Mouse (Mus musculus): Measurements from ENCODE around the gene Tango6. TPM values are rescaled to one million over a fixed set of nuclear protein-coding genes. Genes with fewer than 3 reads are reported as not detected.
A peak's percentile ranks its signal among the peaks of the same experiment; 100 is the strongest.

Tango6 gene
- polyA plus RNA-seq, 1 experiment: 14.1 TPM

GRCm38 (mm10) chr8:106674318-106674717, 8.6 kb upstream of the Tango6 start:
- TF ChIP-seq POLR2A (IDR thresholded peaks at IDR 0.05; ENCODE audit: insufficient read depth, low read length): no peak
- TF ChIP-seq EP300 (IDR thresholded peaks at IDR 0.05; ENCODE audit: insufficient read depth, low read depth, low read length): no peak
- no peak for TF ChIP-seq CTCF (IDR thresholded peaks at IDR 0.05; ENCODE audit: low read depth, low read length)
- Histone ChIP-seq H3K27me3 (ENCODE audit: control insufficient read depth, insufficient read depth, low read length, poor library complexity, severe bottlenecking) (no peaks in the 10 kb centered on the region), H3K9ac (ENCODE audit: low read depth, poor library complexity, severe bottlenecking) (no peak overlapping the region), H3K4me3 (ENCODE audit: low read depth, low read length) (no peak overlapping the region), H3K9me3 (replicated peaks; ENCODE audit: control insufficient read depth, insufficient read depth, low read length, poor library complexity, severe bottlenecking) (no peaks in the 10 kb centered on the region; the same call in 1 of the 2 replicates), H3K36me3 (ENCODE audit: control insufficient read depth, insufficient read depth, low read length, poor library complexity, severe bottlenecking) (peaks cover 25% of the 10 kb centered on the region), H3K4me1 (ENCODE audit: control insufficient read depth, insufficient read depth, low read length) (no peaks in the 10 kb centered on the region), H3K27ac (ENCODE audit: insufficient read depth, low read length) (0 out of 2 replicates have a peak overlapping the region, but pooled peaks have one; percentile 37)

DNA sequence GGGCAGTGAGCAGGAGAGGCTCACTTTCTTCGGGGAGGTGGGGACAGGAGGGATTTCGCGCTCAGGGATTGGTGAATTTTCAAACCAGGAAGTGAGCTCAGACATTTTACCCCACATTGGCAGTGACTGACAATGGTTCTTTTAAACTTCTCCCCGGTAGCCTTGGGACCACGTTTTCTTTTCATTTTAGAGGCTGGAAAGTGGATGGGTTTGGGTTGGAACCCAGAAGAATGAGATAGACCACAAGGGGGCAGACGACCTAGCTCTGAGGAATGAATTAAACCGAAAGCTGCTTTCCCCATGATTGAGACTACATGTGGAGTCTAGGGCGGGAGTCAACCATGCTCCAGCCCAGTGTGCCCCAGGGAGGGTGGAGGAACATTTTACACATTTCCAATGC, 8.0 kb upstream of the Tango6 start:
- peak overlapping the region; percentile 57 for H3K27ac ChIP-seq (ENCODE audit: insufficient read depth, low read length)
- H3K9me3 ChIP-seq (replicated peaks; ENCODE audit: control insufficient read depth, insufficient read depth, low read length, poor library complexity, severe bottlenecking): no peaks in the 10 kb centered on the region; the same call in 1 of the 2 replicates
- no peaks in the 10 kb centered on the region for H3K27me3 ChIP-seq (ENCODE audit: control insufficient read depth, insufficient read depth, low read length, poor library complexity, severe bottlenecking)
- no peak overlapping the region for H3K4me3 ChIP-seq (ENCODE audit: low read depth, low read length)
- no peak overlapping the region for H3K9ac ChIP-seq (ENCODE audit: low read depth, poor library complexity, severe bottlenecking)
- H3K4me1 ChIP-seq (ENCODE audit: control insufficient read depth, insufficient read depth, low read length): no peaks in the 10 kb centered on the region
- H3K36me3 ChIP-seq (ENCODE audit: control insufficient read depth, insufficient read depth, low read length, poor library complexity, severe bottlenecking): peaks cover 19% of the 10 kb centered on the region
- TF ChIP-seq EP300 (IDR thresholded peaks at IDR 0.05; ENCODE audit: insufficient read depth, low read depth, low read length) (no peak), CTCF (IDR thresholded peaks at IDR 0.05; ENCODE audit: low read depth, low read length) (peak; percentile 5)

- no peak overlapping the region for H3K27ac ChIP-seq (ENCODE audit: insufficient read depth, low read length)
- H3K36me3 ChIP-seq (ENCODE audit: control insufficient read depth, insufficient read depth, low read length, poor library complexity, severe bottlenecking): no peaks in the 10 kb centered on the region
- no peaks in the 10 kb centered on the region for H3K4me1 ChIP-seq (ENCODE audit: control insufficient read depth, insufficient read depth, low read length)
- H3K9ac ChIP-seq (ENCODE audit: low read depth, poor library complexity, severe bottlenecking): no peak overlapping the region
- no peak overlapping the region for H3K4me3 ChIP-seq (ENCODE audit: low read depth, low read length)
- H3K27me3 ChIP-seq (ENCODE audit: control insufficient read depth, insufficient read depth, low read length, poor library complexity, severe bottlenecking): no peaks in the 10 kb centered on the region
- peaks cover 5% of the 10 kb centered on the region; the same call in 1 of the 2 replicates for H3K9me3 ChIP-seq (replicated peaks; ENCODE audit: control insufficient read depth, insufficient read depth, low read length, poor library complexity, severe bottlenecking)
- no peak for TF ChIP-seq CTCF (IDR thresholded peaks at IDR 0.05; ENCODE audit: low read depth, low read length)
- no peak for TF ChIP-seq POLR2A (IDR thresholded peaks at IDR 0.05; ENCODE audit: insufficient read depth, low read length)
- no peak for TF ChIP-seq EP300 (IDR thresholded peaks at IDR 0.05; ENCODE audit: insufficient read depth, low read depth, low read length)
Observed at GRCm38 (mm10) chr8:106684387-106684786, 1.5 kb downstream of the Tango6 start.

DNA sequence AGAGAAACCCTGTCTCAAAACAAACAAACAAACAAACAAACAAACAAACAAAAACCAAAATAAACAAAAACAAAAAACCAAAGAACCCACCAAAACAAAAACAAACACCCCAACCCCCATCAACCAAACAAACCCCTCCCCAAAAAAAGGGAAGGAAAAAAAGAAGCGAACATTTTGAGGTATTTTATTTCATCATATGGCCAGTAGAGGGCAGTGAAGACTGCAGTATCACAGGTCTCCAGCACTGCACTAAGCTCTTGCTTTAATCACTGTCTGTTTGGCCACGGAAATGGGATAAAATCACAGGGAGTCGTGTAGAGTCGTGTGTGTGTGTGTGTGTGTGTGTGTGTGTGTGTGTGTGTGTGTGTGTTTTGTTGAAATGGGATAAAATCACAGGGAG, 4.6 kb downstream of the Tango6 start:
- TF ChIP-seq POLR2A (IDR thresholded peaks at IDR 0.05; ENCODE audit: insufficient read depth, low read length): no peak
- peak; percentile 32 for TF ChIP-seq CTCF (IDR thresholded peaks at IDR 0.05; ENCODE audit: low read depth, low read length)
- Histone ChIP-seq H3K9me3 (replicated peaks; ENCODE audit: control insufficient read depth, insufficient read depth, low read length, poor library complexity, severe bottlenecking) (no peaks in the 10 kb centered on the region), H3K4me1 (ENCODE audit: control insufficient read depth, insufficient read depth, low read length) (no peaks in the 10 kb centered on the region), H3K27me3 (ENCODE audit: control insufficient read depth, insufficient read depth, low read length, poor library complexity, severe bottlenecking) (no peaks in the 10 kb centered on the region), H3K36me3 (ENCODE audit: control insufficient read depth, insufficient read depth, low read length, poor library complexity, severe bottlenecking) (peaks cover 4% of the 10 kb centered on the region; the same call in 1 of the 2 replicates), H3K27ac (ENCODE audit: insufficient read depth, low read length) (no peak overlapping the region), H3K4me3 (ENCODE audit: low read depth, low read length) (no peak overlapping the region), H3K9ac (ENCODE audit: low read depth, poor library complexity, severe bottlenecking) (no peak overlapping the region)

DNA sequence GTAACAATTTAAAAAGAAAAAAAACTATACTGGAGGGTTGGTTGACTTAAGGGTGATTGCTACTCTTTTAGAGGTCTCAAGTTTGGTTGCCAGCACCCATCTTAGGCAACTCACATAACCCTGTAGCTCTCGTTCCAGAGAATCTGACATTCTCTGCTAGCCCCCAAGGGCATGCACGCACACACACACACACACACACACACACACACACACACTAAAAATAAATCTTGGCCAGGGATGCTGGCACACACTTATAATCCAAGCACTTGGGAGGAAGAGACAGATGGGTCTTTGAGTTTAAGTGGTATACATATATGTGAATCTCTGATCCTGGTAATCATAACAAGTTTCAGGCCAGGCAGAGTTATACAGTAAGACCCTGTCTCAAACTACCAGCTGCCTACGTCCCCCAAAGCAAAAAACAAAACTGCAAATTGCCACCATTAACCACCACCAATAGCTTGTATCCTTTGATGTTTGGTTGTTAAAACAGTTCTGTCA, 14.9 kb downstream of the Tango6 start:
- TF ChIP-seq EP300 (IDR thresholded peaks at IDR 0.05; ENCODE audit: insufficient read depth, low read depth, low read length) (no peak), CTCF (IDR thresholded peaks at IDR 0.05; ENCODE audit: low read depth, low read length) (no peak), POLR2A (IDR thresholded peaks at IDR 0.05; ENCODE audit: insufficient read depth, low read length) (no peak)
- Histone ChIP-seq H3K9ac (ENCODE audit: low read depth, poor library complexity, severe bottlenecking) (no peak overlapping the region), H3K4me1 (ENCODE audit: control insufficient read depth, insufficient read depth, low read length) (no peaks in the 10 kb centered on the region), H3K27ac (ENCODE audit: insufficient read depth, low read length) (no peak overlapping the region), H3K4me3 (ENCODE audit: low read depth, low read length) (no peak overlapping the region), H3K36me3 (ENCODE audit: control insufficient read depth, insufficient read depth, low read length, poor library complexity, severe bottlenecking) (peaks cover 37% of the 10 kb centered on the region), H3K27me3 (ENCODE audit: control insufficient read depth, insufficient read depth, low read length, poor library complexity, severe bottlenecking) (no peaks in the 10 kb centered on the region), H3K9me3 (replicated peaks; ENCODE audit: control insufficient read depth, insufficient read depth, low read length, poor library complexity, severe bottlenecking) (no peaks in the 10 kb centered on the region)

DNA sequence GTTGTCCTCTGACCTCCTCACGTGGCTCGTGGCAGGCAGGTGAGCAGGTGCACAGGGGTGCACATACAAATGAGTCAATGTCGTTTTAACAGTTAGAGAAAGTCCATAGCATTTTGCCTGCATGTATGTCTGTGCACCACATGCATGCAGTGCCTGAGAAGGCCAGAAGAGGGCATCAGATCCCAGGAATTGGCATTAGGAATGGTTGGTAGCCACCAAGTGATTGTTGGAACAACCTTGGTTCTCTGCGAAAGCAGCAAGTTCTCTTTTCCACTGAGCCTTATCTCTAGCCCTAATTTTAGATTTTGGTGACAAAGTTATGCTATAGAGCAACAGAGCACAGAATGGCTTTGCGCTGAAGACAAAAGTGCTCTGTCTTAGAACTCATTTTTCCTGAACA, 16.7 kb downstream of the Tango6 start:
- Histone ChIP-seq H3K27me3 (ENCODE audit: control insufficient read depth, insufficient read depth, low read length, poor library complexity, severe bottlenecking) (no peaks in the 10 kb centered on the region), H3K4me3 (ENCODE audit: low read depth, low read length) (no peak overlapping the region), H3K9ac (ENCODE audit: low read depth, poor library complexity, severe bottlenecking) (no peak overlapping the region), H3K9me3 (replicated peaks; ENCODE audit: control insufficient read depth, insufficient read depth, low read length, poor library complexity, severe bottlenecking) (no peaks in the 10 kb centered on the region), H3K27ac (ENCODE audit: insufficient read depth, low read length) (no peak overlapping the region), H3K4me1 (ENCODE audit: control insufficient read depth, insufficient read depth, low read length) (no peaks in the 10 kb centered on the region), H3K36me3 (ENCODE audit: control insufficient read depth, insufficient read depth, low read length, poor library complexity, severe bottlenecking) (peaks cover 39% of the 10 kb centered on the region)
- TF ChIP-seq CTCF (IDR thresholded peaks at IDR 0.05; ENCODE audit: low read depth, low read length) (peak; percentile 81), EP300 (IDR thresholded peaks at IDR 0.05; ENCODE audit: insufficient read depth, low read depth, low read length) (no peak), POLR2A (IDR thresholded peaks at IDR 0.05; ENCODE audit: insufficient read depth, low read length) (no peak)
